Mouse (Mus musculus) G1E (cell line): ENCODE results near the gene Tiparp. TPM values are rescaled to one million over a fixed set of nuclear protein-coding genes. Genes with fewer than 3 reads are reported as not detected.

Experiments
- ATAC-seq: 2 replicates; pipeline ENCODE4 v1.8.0; 2016; ENCODE audit warnings: mild to moderate bottlenecking; ENCODE audit not compliant: insufficient number of reproducible peaks, poor library complexity, low FRiP score, severe bottlenecking; ENCODE audit errors: extremely low read depth
- DNase-seq: peaks from one replicate; pipeline ENCODE4 v3.0.0; 2012; ENCODE audit warnings: low spot score
- H3K27me3 ChIP-seq: 2 replicates; pipeline ENCODE4 v1.6.1; 2012; ENCODE audit warnings: mild to moderate bottlenecking, low read length, inconsistent platforms; ENCODE audit not compliant: insufficient read depth
- H3K36me3 ChIP-seq: replicated peaks from 2 replicates; pipeline ENCODE3; 2012; ENCODE audit warnings: mild to moderate bottlenecking, inconsistent platforms
- H3K4me1 ChIP-seq: 2 replicates; pipeline ENCODE4 v1.6.1; 2012; ENCODE audit warnings: low read depth, low read length, inconsistent platforms, mixed read lengths; ENCODE audit not compliant: insufficient read depth
- H3K4me3 ChIP-seq: 2 replicates; pipeline ENCODE4 v1.5.1; 2012; ENCODE audit warnings: low read depth, mild to moderate bottlenecking, inconsistent platforms, low read length, moderate library complexity, mixed read lengths
- H3K9me3 ChIP-seq: replicated peaks from 2 replicates; pipeline ENCODE4 v1.6.1; 2012; ENCODE audit warnings: inconsistent platforms
- CTCF ChIP-seq: IDR thresholded peaks from 2 replicates; pipeline ENCODE4 v1.5.1; 2012; ENCODE audit warnings: low read depth, low read length, inconsistent platforms, mixed read lengths
- GATA1 ChIP-seq: IDR thresholded peaks from 2 replicates; pipeline ENCODE4 v1.6.1; 2012; ENCODE audit warnings: borderline replicate concordance, low read length, inconsistent platforms, mixed read lengths
- GATA2 ChIP-seq: IDR thresholded peaks from 2 replicates; pipeline ENCODE4 v1.6.1; 2012; ENCODE audit warnings: low read depth, low read length, inconsistent platforms, borderline replicate concordance
- POLR2AphosphoS5 ChIP-seq: IDR thresholded peaks from 2 replicates; pipeline ENCODE4 v1.6.1; 2012; ENCODE audit warnings: low read depth, low read length, inconsistent platforms; ENCODE audit not compliant: insufficient replicate concordance
- TAL1 ChIP-seq: conservative IDR thresholded peaks from 2 replicates; pipeline ENCODE4 v1.6.1; 2012; ENCODE audit warnings: low read depth, low read length, inconsistent platforms, mixed read lengths
- polyA plus RNA-seq: library from polyadenylated mRNA; stranded (reverse); fragments of >175 nt; gene quantifications from 2 replicates; pipeline ENCODE4 v1.2.3, GENCODE M21; 2012
- total RNA-seq, 2 experiments: library from RNA; stranded (forward) in 1 of 2; stranded (reverse) in 1 of 2; fragments of 200-1000 nt in 1 of 2; fragments of >200 nt in 1 of 2; fragmentation: Nextera tagmentation in 1 of 2; gene quantifications; 2 replicates each; pipeline ENCODE4 v1.2.3; 2014 to 2017

Gene Tiparp
- total RNA-seq (2014; fragmentation: Nextera tagmentation), result 17.8 and 19.3 TPM in 2 replicates
- total RNA-seq (2017), result 22.6 TPM in 2 replicates
- polyA plus RNA-seq, result 0.98 and 1.1 TPM in 2 replicates

GRCm38 (mm10) chr3:65527691-65528601 lies at the start of gene Tiparp:
Tiparp (plus strand) TSS chr3:65528410.
- H3K4me3 ChIP-seq, result peak within 1 kb of the TSS; percentile 91
- ATAC-seq (peak; percentile 85), DNase-seq (peak; percentile 93)
- no peaks in the 10 kb centered on the region for H3K9me3 ChIP-seq
- TF ChIP-seq TAL1 (no peak), CTCF (no peak), POLR2AphosphoS5 (peak; percentile 35; the same call in 1 of the 2 replicates)
- H3K27me3 ChIP-seq, result peaks cover 3% of the 10 kb centered on the region
- peaks cover 18% of the 10 kb centered on the region for H3K4me1 ChIP-seq
- H3K36me3 ChIP-seq, result peaks cover 10% of the 10 kb centered on the region

DNA sequence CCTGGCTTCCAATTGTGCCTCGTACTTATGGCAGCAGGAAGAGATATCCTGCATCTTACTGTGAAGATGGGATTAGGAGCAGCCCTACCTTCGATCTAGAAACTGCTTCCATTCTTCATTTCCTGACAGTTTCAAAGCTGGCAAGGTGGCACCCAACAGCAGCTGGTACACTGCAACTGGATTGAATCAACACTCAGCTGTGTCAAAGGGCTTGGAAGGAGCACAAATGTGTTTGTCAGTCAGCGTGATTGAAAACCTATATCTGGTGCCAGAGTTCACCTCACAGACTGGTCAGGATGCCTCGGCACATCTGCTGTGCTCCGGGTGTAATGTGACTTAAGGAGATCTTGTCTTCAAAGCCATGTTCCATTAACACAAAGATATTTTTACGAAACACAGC lies 47.5 kb upstream of the Tiparp start:
- no peak overlapping the region for H3K4me3 ChIP-seq

DNA sequence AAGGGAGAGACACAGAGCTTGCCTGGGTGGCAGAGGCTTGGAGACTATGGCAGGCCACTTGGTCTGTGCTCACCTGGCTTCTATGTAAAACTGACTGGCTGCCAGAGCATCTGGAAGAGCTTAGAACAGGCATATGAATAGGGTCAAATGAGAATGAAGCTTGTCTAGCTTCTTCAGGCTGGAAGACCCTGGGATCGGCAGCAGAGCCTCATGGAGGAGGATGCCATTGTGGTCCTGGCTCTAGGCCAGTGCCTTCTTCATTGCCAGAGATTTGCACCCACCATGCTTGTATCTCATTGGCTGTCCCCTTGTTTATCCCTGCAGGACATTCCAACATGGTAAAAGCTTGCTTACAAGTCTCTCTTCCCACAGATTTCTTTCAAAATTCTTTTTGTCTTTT lies 45.9 kb upstream of the Tiparp start:
- no peaks in the 10 kb centered on the region; the same call in 1 of the 2 replicates for H3K27me3 ChIP-seq
- H3K36me3 ChIP-seq, result no peaks in the 10 kb centered on the region
- no peaks in the 10 kb centered on the region for H3K4me1 ChIP-seq
- no peak for ATAC-seq
- H3K4me3 ChIP-seq, result no peak overlapping the region
- no peaks in the 10 kb centered on the region for H3K9me3 ChIP-seq
- TF ChIP-seq POLR2AphosphoS5 (no peak), CTCF (no peak), TAL1 (no peak), GATA2 (no peak), GATA1 (no peak)
- DNase-seq, result no peak

More for the DNA sequence above, 47.5 kb upstream of the Tiparp start:
- Histone ChIP-seq H3K36me3 (no peaks in the 10 kb centered on the region), H3K27me3 (peaks cover 2% of the 10 kb centered on the region), H3K9me3 (no peaks in the 10 kb centered on the region), H3K4me1 (no peaks in the 10 kb centered on the region)
- DNase-seq (no peak), ATAC-seq (no peak)
- TF ChIP-seq GATA1 (no peak), GATA2 (no peak), TAL1 (no peak), CTCF (no peak), POLR2AphosphoS5 (no peak)

GRCm38 (mm10) chr3:65482698-65483407 lies 45.4 kb upstream of the Tiparp start:
- TF ChIP-seq GATA2, result no peak
- TF ChIP-seq TAL1, result no peak
- no peak for TF ChIP-seq CTCF
- no peak for TF ChIP-seq GATA1
- no peak for TF ChIP-seq POLR2AphosphoS5
- Histone ChIP-seq H3K9me3 (no peaks in the 10 kb centered on the region), H3K27me3 (no peaks in the 10 kb centered on the region; the same call in 1 of the 2 replicates), H3K4me3 (no peak overlapping the region), H3K36me3 (no peaks in the 10 kb centered on the region), H3K4me1 (no peaks in the 10 kb centered on the region)
- ATAC-seq (no peak), DNase-seq (no peak)

DNA sequence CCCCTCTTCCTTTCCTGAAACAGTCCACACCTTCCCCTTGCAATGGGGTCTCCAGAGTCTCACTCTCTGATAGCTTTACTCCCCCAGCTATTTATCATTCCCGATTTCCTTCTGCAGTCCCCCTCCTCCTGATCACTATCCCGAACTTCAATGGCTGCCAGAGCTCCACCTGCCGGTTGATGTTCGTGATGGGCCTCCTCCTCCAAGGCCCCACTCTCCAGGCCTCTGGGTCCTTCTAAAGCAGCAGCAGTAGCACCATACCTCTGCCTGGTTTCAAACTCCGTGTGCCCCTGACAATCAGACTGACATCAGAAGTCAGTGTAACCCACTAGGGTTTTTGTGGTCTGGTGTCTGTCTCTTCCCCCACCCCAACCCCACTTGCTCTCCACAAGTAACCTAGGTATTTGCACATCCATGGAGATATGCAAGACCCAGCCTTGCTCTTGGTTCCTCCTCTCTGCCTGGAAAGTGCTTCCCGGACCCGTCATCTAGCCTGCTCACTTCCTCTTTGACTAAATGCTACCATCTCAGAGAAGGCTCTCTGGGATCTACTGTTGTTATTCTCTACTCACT lies 44.0 kb upstream of the Tiparp start:
- DNase-seq (no peak), ATAC-seq (no peak)
- Histone ChIP-seq H3K9me3 (no peaks in the 10 kb centered on the region), H3K4me1 (no peaks in the 10 kb centered on the region), H3K4me3 (no peak overlapping the region), H3K27me3 (no peaks in the 10 kb centered on the region; the same call in 1 of the 2 replicates), H3K36me3 (no peaks in the 10 kb centered on the region)
- no peak for TF ChIP-seq GATA2
- no peak for TF ChIP-seq GATA1
- no peak for TF ChIP-seq POLR2AphosphoS5
- TF ChIP-seq CTCF, result no peak
- no peak for TF ChIP-seq TAL1
